Mouse (Mus musculus) embryonic facial prominence, embryonic 15.5 days (tissue): ENCODE data around the gene Mag. TPM values are rescaled to one million over a fixed set of nuclear protein-coding genes. Genes with fewer than 3 reads are reported as not detected.
"Not testable (repeated sequence)": the region's sequence is repeated elsewhere in the genome, so short reads cannot be mapped to it uniquely, and the experiment has no call there.

Source experiments
- ATAC-seq: fragments of 200-750 bp; cut with Nextera tagmentation; 2 replicates; pipeline ENCODE4 v1.8.0; 2017; ENCODE audit warnings: low read depth, moderate TSS enrichment; ENCODE audit not compliant: insufficient number of reproducible peaks, low FRiP score, low TSS enrichment
- H3K27ac ChIP-seq: fragments of 300-500 bp; sonication (generic); replicated peaks from 2 replicates; pipeline ENCODE4 v1.5.1; 2015; ENCODE audit warnings: mild to moderate bottlenecking, inconsistent platforms
- H3K27me3 ChIP-seq: fragments of 300-500 bp; sonication (generic); 2 replicates; pipeline ENCODE4 v1.6.1; 2015; ENCODE audit warnings: inconsistent platforms
- H3K36me3 ChIP-seq: fragments of 300-500 bp; sonication (generic); 2 replicates; pipeline ENCODE4 v1.6.1; 2015; ENCODE audit warnings: mild to moderate bottlenecking, inconsistent platforms
- H3K4me1 ChIP-seq: fragments of 300-500 bp; sonication (generic); 2 replicates; pipeline ENCODE4 v1.6.1; 2015; ENCODE audit warnings: inconsistent platforms
- H3K4me2 ChIP-seq: fragments of 300-500 bp; sonication (generic); replicated peaks from 2 replicates; pipeline ENCODE4 v1.6.1; 2015; ENCODE audit warnings: mild to moderate bottlenecking, inconsistent platforms
- H3K4me3 ChIP-seq: fragments of 300-500 bp; sonication (generic); replicated peaks from 2 replicates; pipeline ENCODE4 v1.5.1; 2015; ENCODE audit warnings: mild to moderate bottlenecking, inconsistent platforms
- H3K9ac ChIP-seq: fragments of 300-500 bp; sonication (generic); 2 replicates; pipeline ENCODE4 v1.6.1; 2015; ENCODE audit warnings: inconsistent platforms
- H3K9me3 ChIP-seq: fragments of 300-500 bp; sonication (generic); replicated peaks from 2 replicates; pipeline ENCODE4 v1.6.1; 2016; ENCODE audit warnings: inconsistent platforms
- WGBS: fragments of 180-500 bp; shearing (Covaris S2); methylation state at CpG from one replicate; pipeline ENCODE4 v1.1.7; 2015; 5-methylcytosine and 5-hydroxymethylcytosine counted together
- polyA plus RNA-seq: library from polyadenylated mRNA; unstranded; fragments of >200 nt; fragmentation: Nextera tagmentation; extraction: Ambion mirVana; gene quantifications from 2 replicates; pipeline ENCODE4 v1.2.1, GENCODE M21; 2015

Gene Mag
- polyA plus RNA-seq, 1 experiment from 2014 or later, result 1.4 TPM

GRCm38 (mm10) chr7:30935422-30936099 is 20.9 kb upstream of the Mag start:
- H3K27ac ChIP-seq, ATAC-seq, H3K9ac ChIP-seq, H3K4me3 ChIP-seq, H3K4me2 ChIP-seq, H3K4me1 ChIP-seq, H3K36me3 ChIP-seq, H3K27me3 ChIP-seq, H3K9me3 ChIP-seq: not testable (repeated sequence)
- WGBS, result 48% methylated on average over 6 of the region's 6 CpGs

DNA sequence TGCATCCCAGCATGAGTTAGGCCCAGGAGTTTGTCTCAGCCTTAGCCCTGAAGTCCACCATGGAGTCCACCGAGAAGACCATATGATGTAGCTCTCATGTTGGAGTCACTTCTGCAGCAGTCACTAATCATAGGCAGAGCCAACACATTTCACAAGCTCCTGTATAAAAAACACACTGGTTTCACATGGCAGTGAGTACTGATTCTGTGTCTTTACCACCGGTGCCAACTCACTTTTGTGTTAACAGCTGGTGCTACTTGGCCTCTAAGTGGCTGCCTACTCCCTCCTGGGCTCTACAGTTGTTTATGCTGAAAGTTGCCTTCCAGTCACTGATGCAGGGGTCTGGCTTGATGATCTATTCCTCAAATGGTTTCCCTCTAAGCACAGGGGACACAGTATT is 9.9 kb upstream of the Mag start, which contains the start of gene Hamp2:
Gene Hamp2 (minus strand): TSS at position 101 of the 400 bp plus-strand sequence.
- WGBS, result 58% methylated on average over 2 of the region's 2 CpGs
- not testable (repeated sequence) for H3K4me2 ChIP-seq, H3K27me3 ChIP-seq, H3K36me3 ChIP-seq, ATAC-seq, H3K9ac ChIP-seq, H3K4me1 ChIP-seq, H3K27ac ChIP-seq, H3K9me3 ChIP-seq, H3K4me3 ChIP-seq

DNA sequence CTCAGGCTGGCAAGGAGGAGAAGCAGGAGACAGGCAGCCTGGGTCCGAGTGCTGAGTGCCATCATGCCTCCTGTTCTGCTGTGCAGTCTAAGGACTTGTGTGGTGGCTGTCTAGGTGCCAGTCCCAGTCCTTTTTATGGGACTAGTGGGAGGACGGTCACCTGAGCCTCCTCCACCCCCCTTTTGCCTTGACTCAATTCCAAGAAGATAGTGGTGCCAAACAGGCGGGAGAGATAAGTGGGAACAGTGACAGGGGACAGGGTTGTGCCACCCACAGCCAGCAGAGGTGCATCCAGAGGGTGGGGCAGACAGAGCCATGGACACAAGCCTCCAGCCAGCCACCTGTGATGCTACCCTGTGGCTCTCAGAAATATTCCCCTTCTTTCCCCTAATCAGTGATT is 9.4 kb upstream of the Mag start:
- 60% methylated on average over 3 of the region's 3 CpGs for WGBS
- Histone ChIP-seq H3K36me3 (no peaks in the 10 kb centered on the region), H3K27me3 (no peaks in the 10 kb centered on the region), H3K4me1 (no peaks in the 10 kb centered on the region), H3K9me3 (no peaks in the 10 kb centered on the region), H3K4me2 (no peak overlapping the region), H3K27ac (no peak overlapping the region), H3K4me3 (no peak overlapping the region), H3K9ac (no peak overlapping the region)
- no peak for ATAC-seq

- H3K9ac ChIP-seq, H3K36me3 ChIP-seq, ATAC-seq, H3K27ac ChIP-seq, H3K27me3 ChIP-seq, H3K4me1 ChIP-seq, H3K4me3 ChIP-seq, H3K4me2 ChIP-seq, H3K9me3 ChIP-seq: not testable (repeated sequence)
- WGBS, result 31% methylated on average over 3 of the region's 3 CpGs
These were observed 7.8 kb upstream of the Mag start for GRCm38 (mm10) chr7:30922490-30922889.

- WGBS, result 59% methylated on average over 3 of the region's 3 CpGs
- no peaks in the 10 kb centered on the region for H3K27me3 ChIP-seq
- no peak for ATAC-seq
These were observed 5.5 kb upstream of the Mag start for GRCm38 (mm10) chr7:30920217-30920616.

DNA sequence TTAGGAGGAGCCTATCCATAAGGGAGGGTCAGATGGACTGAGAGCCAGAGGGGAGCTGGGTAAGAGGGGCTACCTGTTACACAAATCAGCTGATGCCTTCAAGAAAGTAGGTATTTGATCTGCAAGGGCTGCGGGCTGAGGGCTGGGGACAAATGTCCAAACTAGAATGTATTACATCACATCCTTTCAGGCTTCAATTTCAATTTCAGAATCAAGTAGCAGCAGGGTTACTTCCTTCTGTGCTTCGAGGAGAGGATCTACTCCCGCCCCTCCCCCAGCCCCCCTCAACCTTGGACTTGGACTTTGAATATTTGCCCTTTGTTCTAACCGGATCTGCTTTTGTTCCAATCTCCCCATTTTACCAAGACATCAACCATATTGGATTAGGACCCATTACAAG is 2.5 kb upstream of the Mag start:
- WGBS, result 44% methylated on average over 4 of the region's 4 CpGs
- Histone ChIP-seq H3K9ac (no peak overlapping the region), H3K4me3 (no peak overlapping the region), H3K4me2 (no peak overlapping the region), H3K27me3 (no peaks in the 10 kb centered on the region), H3K27ac (no peak overlapping the region), H3K36me3 (no peaks in the 10 kb centered on the region), H3K4me1 (peaks cover 5% of the 10 kb centered on the region; the same call in 1 of the 2 replicates), H3K9me3 (no peaks in the 10 kb centered on the region)
- ATAC-seq, result no peak

More at GRCm38 (mm10) chr7:30920217-30920616, 5.5 kb upstream of the Mag start:
- Histone ChIP-seq H3K4me1 (no peaks in the 10 kb centered on the region), H3K27ac (no peak overlapping the region), H3K36me3 (no peaks in the 10 kb centered on the region), H3K9ac (no peak overlapping the region), H3K4me3 (no peak overlapping the region), H3K9me3 (no peaks in the 10 kb centered on the region), H3K4me2 (no peak overlapping the region)

GRCm38 (mm10) chr7:30916713-30917112 is 2.0 kb upstream of the Mag start:
- Histone ChIP-seq H3K27me3 (no peaks in the 10 kb centered on the region), H3K9ac (no peak overlapping the region), H3K9me3 (no peaks in the 10 kb centered on the region), H3K36me3 (no peaks in the 10 kb centered on the region), H3K4me2 (no peak overlapping the region), H3K4me1 (peaks cover 5% of the 10 kb centered on the region; the same call in 1 of the 2 replicates), H3K27ac (no peak overlapping the region), H3K4me3 (no peak overlapping the region)
- WGBS, result 24% methylated on average over 6 of the region's 6 CpGs
- no peak for ATAC-seq

- WGBS, result 68% methylated on average over 6 of the region's 6 CpGs
These were observed 4.9 kb downstream of the Mag start for GRCm38 (mm10) chr7:30909773-30910172.

GRCm38 (mm10) chr7:30908992-30909431 is 5.7 kb downstream of the Mag start:
- Histone ChIP-seq H3K36me3 (no peaks in the 10 kb centered on the region), H3K4me2 (peak overlapping the region; percentile 54), H3K4me3 (peak overlapping the region; percentile 27), H3K27ac (no peak overlapping the region), H3K4me1 (peaks cover 17% of the 10 kb centered on the region; the same call in 1 of the 2 replicates), H3K9me3 (no peaks in the 10 kb centered on the region), H3K9ac (no peak overlapping the region), H3K27me3 (no peaks in the 10 kb centered on the region)
- 0 out of 2 replicates have a peak, but pooled peaks have one; percentile 3 for ATAC-seq
- WGBS, result 28% methylated on average over 17 of the region's 17 CpGs

More at GRCm38 (mm10) chr7:30909773-30910172, 4.9 kb downstream of the Mag start:
- Histone ChIP-seq H3K36me3 (no peaks in the 10 kb centered on the region), H3K4me3 (no peak overlapping the region), H3K9ac (no peak overlapping the region), H3K9me3 (no peaks in the 10 kb centered on the region), H3K27me3 (no peaks in the 10 kb centered on the region), H3K27ac (no peak overlapping the region), H3K4me1 (peaks cover 17% of the 10 kb centered on the region; the same call in 1 of the 2 replicates), H3K4me2 (no peak overlapping the region)
- peak; percentile 49; the same call in 1 of the 2 replicates for ATAC-seq

DNA sequence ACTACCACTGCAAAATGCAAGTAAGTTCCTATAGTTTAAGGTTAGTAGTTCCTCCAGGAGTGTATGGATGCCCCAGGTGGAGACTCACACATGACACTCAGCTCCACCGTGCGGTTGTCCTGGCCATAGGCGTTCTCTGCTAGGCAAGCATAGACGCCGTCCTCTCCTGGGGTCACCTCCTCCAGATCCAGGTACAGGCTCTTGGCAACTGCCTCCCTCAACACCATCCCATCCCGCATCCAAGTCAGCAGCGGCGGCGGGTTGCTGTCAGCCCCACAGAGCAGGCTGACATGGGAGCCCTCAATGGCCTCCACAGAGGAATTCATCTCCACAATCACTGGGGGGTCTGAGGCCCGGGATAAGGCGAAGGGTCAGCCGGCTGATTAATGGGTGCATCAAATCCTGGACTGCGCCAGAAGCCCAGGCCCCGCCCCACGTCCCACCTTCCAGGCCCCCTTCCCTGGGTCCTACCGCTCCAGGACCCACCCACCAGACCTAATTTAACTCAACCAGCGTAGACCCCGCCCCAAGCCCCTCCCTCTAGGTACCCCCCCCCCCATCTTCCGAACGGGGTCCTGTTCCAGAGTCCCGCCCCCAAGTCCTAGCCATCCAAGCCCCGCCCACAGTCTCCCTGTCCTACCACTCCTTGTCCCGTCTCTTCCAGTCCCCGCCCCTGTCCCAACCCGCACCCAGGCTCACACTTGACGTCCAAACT is 6.2 kb downstream of the Mag start:
- H3K9ac ChIP-seq, result no peak overlapping the region
- peak overlapping the region; percentile 54 for H3K4me2 ChIP-seq
- H3K36me3 ChIP-seq, result no peaks in the 10 kb centered on the region
- peak; percentile 58 for ATAC-seq
- H3K4me3 ChIP-seq, result peak overlapping the region; percentile 27
- no peak overlapping the region for H3K27ac ChIP-seq
- H3K4me1 ChIP-seq, result peaks cover 17% of the 10 kb centered on the region; the same call in 1 of the 2 replicates
- 2% methylated on average over 23 of the region's 26 CpGs for WGBS
- no peaks in the 10 kb centered on the region for H3K27me3 ChIP-seq
- H3K9me3 ChIP-seq, result no peaks in the 10 kb centered on the region

GRCm38 (mm10) chr7:30904042-30904441 is 10.6 kb downstream of the Mag start:
- H3K4me1 ChIP-seq, result peaks cover 16% of the 10 kb centered on the region; the same call in 1 of the 2 replicates
- H3K36me3 ChIP-seq, result no peaks in the 10 kb centered on the region
- no peaks in the 10 kb centered on the region for H3K27me3 ChIP-seq
- H3K9ac ChIP-seq, result no peak overlapping the region
- H3K9me3 ChIP-seq, result no peaks in the 10 kb centered on the region
- no peak for ATAC-seq
- H3K4me2 ChIP-seq, result no peak overlapping the region
- no peak overlapping the region for H3K27ac ChIP-seq
- WGBS, result 52% methylated on average over 4 of the region's 4 CpGs
- H3K4me3 ChIP-seq, result no peak overlapping the region
